Mouse (Mus musculus): ENCODE results near the gene Stambpl1.

- TF ChIP-seq CTCF (IDR thresholded peaks at IDR 0.05 in 2 of 3, conservative IDR thresholded peaks at IDR 0.05 in 1 of 3; ENCODE audit: control insufficient read depth in 1 of 3, insufficient read depth in 1 of 3, low read depth in 2 of 3, low read length in 3 of 3, poor library complexity in 1 of 3, severe bottlenecking in 1 of 3) (no peak), POLR2A (IDR thresholded peaks at IDR 0.05; ENCODE audit: control insufficient read depth in 1 of 2, insufficient read depth in 1 of 2, low read depth in 1 of 2, low read length in 2 of 2, poor library complexity in 1 of 2) (no peak), RAD21 (IDR thresholded peaks at IDR 0.05; ENCODE audit: low read depth, low read length) (no peak), POLR2AphosphoS2 (IDR thresholded peaks at IDR 0.05; ENCODE audit: low read length) (no peak), MYC (IDR thresholded peaks at IDR 0.05; ENCODE audit: low read depth, low read length) (no peak), HCFC1 (IDR thresholded peaks at IDR 0.05; ENCODE audit: low read depth, low read length) (no peak)
Observed at GRCm38 (mm10) chr19:34192008-34192963, at the start of gene Stambpl1.
